Mouse (Mus musculus) lung, embryonic 15.5 days (tissue): Measurements from ENCODE around the gene Zfp37. TPM values are rescaled to one million over a fixed set of nuclear protein-coding genes. Genes with fewer than 3 reads are reported as not detected.
"Not testable (repeated sequence)": the region's sequence is repeated elsewhere in the genome, so short reads cannot be mapped to it uniquely, and the experiment has no call there.

ENCODE experiments used
- ATAC-seq: fragments of 200-750 bp; cut with Nextera tagmentation; 2 replicates; pipeline ENCODE4 v1.8.0; 2017; ENCODE audit warnings: moderate number of reproducible peaks, borderline replicate concordance; ENCODE audit not compliant: low FRiP score, low TSS enrichment; ENCODE audit errors: extremely low read depth
- H3K27ac ChIP-seq: fragments of 300-500 bp; sonication (generic); 2 replicates; pipeline ENCODE4 v1.5.1; 2015; ENCODE audit warnings: moderate library complexity, mild to moderate bottlenecking, inconsistent platforms
- H3K27me3 ChIP-seq: fragments of 300-500 bp; sonication (generic); 2 replicates; pipeline ENCODE4 v1.6.1; 2015; ENCODE audit warnings: inconsistent platforms
- H3K36me3 ChIP-seq: fragments of 300-500 bp; sonication (generic); 2 replicates; pipeline ENCODE4 v1.6.1; 2015; ENCODE audit warnings: inconsistent platforms
- H3K4me1 ChIP-seq: fragments of 300-500 bp; sonication (generic); 2 replicates; pipeline ENCODE4 v1.6.1; 2015; ENCODE audit warnings: inconsistent platforms
- H3K4me2 ChIP-seq: fragments of 300-500 bp; sonication (generic); 2 replicates; pipeline ENCODE4 v1.6.1; 2015; ENCODE audit warnings: inconsistent platforms, mild to moderate bottlenecking, moderate library complexity
- H3K4me3 ChIP-seq: fragments of 300-500 bp; sonication (generic); 2 replicates; pipeline ENCODE4 v1.5.1; 2015; ENCODE audit warnings: mild to moderate bottlenecking, inconsistent platforms
- H3K9ac ChIP-seq: fragments of 300-500 bp; sonication (generic); 2 replicates; pipeline ENCODE4 v1.6.1; 2015; ENCODE audit warnings: inconsistent platforms
- H3K9me3 ChIP-seq: fragments of 300-500 bp; sonication (generic); 2 replicates; pipeline ENCODE4 v1.6.1; 2016; ENCODE audit warnings: inconsistent platforms
- WGBS: fragments of 180-500 bp; shearing (Covaris S2); methylation state at CpG from one replicate; pipeline ENCODE4 v1.1.7; 2015; 5-methylcytosine and 5-hydroxymethylcytosine counted together
- polyA plus RNA-seq: library from polyadenylated mRNA; unstranded; fragments of >200 nt; fragmentation: Nextera tagmentation; extraction: Ambion mirVana; gene quantifications from 2 replicates; pipeline ENCODE4 v1.2.1, GENCODE M21; 2015

Gene Zfp37
- polyA plus RNA-seq, 1 experiment from 2014 or later, result 9.3 TPM

- peaks cover 19% of the 10 kb centered on the region for H3K4me1 ChIP-seq
- peaks cover 15% of the 10 kb centered on the region for H3K36me3 ChIP-seq
- H3K9me3 ChIP-seq, result no peaks in the 10 kb centered on the region
- H3K4me2 ChIP-seq, result peak overlapping the region; percentile 68
- ATAC-seq, result peak; percentile 96
- WGBS, result under 1% methylated on average over 45 of the region's 45 CpGs
- H3K27ac ChIP-seq, result peak overlapping the region; percentile 95
- no peaks in the 10 kb centered on the region for H3K27me3 ChIP-seq
- H3K9ac ChIP-seq, result peak overlapping the region; percentile 87
- peak overlapping the region; percentile 83 for H3K4me3 ChIP-seq
These were observed 22.8 kb downstream of the Zfp37 start for GRCm38 (mm10) chr4:62207851-62208695.

DNA sequence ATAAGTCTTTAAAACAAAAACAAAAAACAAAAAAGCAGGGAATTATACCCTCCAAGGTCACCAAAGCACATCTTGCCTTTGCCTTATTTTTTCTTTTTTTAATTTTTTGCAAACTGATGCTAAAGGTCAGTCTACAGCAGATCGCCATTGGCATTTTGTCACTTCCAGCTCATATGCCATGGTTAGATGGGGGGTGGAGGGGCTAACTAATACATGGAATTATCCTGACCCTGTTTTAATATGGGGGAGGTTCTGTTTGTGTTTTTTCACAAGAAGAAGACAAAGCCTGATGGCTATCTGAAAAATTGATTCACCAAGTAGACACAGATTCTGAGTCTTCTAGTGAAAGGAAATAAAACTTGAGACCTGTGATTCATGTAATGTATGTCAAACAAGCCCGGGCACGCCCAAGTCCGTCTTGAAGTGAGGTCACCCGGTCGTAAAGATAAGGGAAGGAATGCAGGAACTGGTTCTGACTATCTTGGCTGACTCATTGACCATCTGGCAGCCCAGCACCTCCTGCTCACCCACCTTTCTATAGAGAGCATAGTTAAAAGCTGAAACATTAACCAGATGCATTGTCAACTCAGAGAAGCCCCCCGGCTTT lies 30.8 kb downstream of the Zfp37 start:
- peaks cover 1% of the 10 kb centered on the region; the same call in 1 of the 2 replicates for H3K9me3 ChIP-seq
- no peaks in the 10 kb centered on the region for H3K4me1 ChIP-seq
- no peak overlapping the region for H3K4me2 ChIP-seq
- H3K27me3 ChIP-seq, result no peaks in the 10 kb centered on the region
- H3K9ac ChIP-seq, result no peak overlapping the region
- H3K36me3 ChIP-seq, result peaks cover 81% of the 10 kb centered on the region
- 69% methylated on average over 7 of the region's 7 CpGs for WGBS
- no peak overlapping the region for H3K4me3 ChIP-seq
- no peak overlapping the region for H3K27ac ChIP-seq
- no peak for ATAC-seq

GRCm38 (mm10) chr4:62188778-62189177 lies 42.1 kb downstream of the Zfp37 start:
- Histone ChIP-seq H3K36me3 (peaks cover 56% of the 10 kb centered on the region), H3K9me3 (peaks cover 37% of the 10 kb centered on the region), H3K27me3 (no peaks in the 10 kb centered on the region), H3K9ac (no peak overlapping the region), H3K27ac (no peak overlapping the region), H3K4me2 (no peak overlapping the region), H3K4me1 (no peaks in the 10 kb centered on the region), H3K4me3 (no peak overlapping the region)
- ATAC-seq, result no peak

DNA sequence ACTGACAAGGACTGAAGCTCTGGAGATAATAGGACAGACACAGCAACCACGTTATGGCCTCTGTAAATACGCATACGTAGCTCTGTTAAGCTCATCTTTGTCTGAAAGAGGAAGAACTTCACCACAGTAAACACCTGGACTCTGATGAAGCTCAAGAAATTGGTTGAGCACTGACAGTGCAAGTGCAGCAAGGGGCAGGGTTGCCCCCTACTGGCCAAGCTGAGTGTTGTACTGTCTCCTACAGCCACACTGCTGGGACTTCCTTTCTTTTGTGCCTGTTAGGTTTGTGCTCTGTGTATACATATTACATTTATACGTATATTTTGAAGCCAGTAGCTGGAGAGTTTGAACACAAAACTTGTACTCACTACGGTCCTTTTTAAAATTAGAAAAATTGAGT lies 53.6 kb downstream of the Zfp37 start:
- H3K4me1 ChIP-seq, result no peaks in the 10 kb centered on the region
- H3K36me3 ChIP-seq, result no peaks in the 10 kb centered on the region
- ATAC-seq, result no peak
- no peak overlapping the region for H3K9ac ChIP-seq
- no peaks in the 10 kb centered on the region for H3K27me3 ChIP-seq
- no peak overlapping the region for H3K4me2 ChIP-seq
- no peak overlapping the region for H3K27ac ChIP-seq
- WGBS, result 31% methylated on average over 5 of the region's 5 CpGs
- no peaks in the 10 kb centered on the region for H3K9me3 ChIP-seq
- no peak overlapping the region for H3K4me3 ChIP-seq

DNA sequence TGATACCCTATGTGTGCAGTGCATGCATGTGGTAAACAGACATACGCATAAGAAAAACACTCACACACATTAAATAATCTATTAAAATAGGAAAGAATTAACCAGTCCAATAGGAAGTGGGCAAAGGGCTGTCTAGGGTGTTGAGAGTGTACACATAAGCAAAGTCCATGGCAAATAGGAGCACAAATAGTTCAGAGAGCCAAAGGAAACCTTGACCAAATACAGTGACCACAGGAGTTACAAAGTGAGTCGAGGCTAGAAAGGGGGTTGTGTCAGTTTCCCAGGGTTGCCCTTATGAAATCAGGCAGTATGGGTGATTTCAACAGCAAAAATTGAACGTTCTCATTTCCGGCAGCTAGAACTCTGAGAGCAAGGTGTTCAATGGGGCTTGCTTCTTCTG lies 56.4 kb downstream of the Zfp37 start:
- H3K4me1 ChIP-seq, result no peaks in the 10 kb centered on the region
- H3K9ac ChIP-seq, result no peak overlapping the region
- H3K4me2 ChIP-seq, result no peak overlapping the region
- H3K36me3 ChIP-seq, result no peaks in the 10 kb centered on the region
- H3K27ac ChIP-seq, result no peak overlapping the region
- no peaks in the 10 kb centered on the region for H3K27me3 ChIP-seq
- WGBS, result 83% methylated on average over 4 of the region's 4 CpGs
- H3K9me3 ChIP-seq, result no peaks in the 10 kb centered on the region
- no peak for ATAC-seq
- H3K4me3 ChIP-seq, result no peak overlapping the region

DNA sequence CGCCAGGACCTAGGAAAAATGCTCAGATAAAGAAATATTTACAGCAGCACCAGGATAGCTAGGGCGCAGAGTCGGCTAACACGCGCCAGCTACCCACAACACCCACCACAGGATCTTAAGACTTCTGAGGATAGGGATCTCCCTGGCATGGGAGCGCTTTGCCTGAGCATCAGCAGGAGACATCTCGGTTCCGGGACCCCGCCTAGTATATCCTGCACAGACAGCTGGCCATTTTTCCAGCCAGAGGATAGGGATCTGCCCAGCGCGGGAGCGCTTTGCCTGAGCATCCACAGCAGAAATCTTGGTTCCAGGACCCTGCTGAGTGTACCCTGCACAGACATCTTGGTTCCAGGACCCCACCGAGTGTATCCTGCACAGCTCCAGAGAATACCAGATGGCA lies 63.2 kb downstream of the Zfp37 start:
- H3K9ac ChIP-seq, H3K27me3 ChIP-seq, H3K36me3 ChIP-seq, H3K4me2 ChIP-seq, H3K27ac ChIP-seq, H3K4me1 ChIP-seq, H3K4me3 ChIP-seq, H3K9me3 ChIP-seq, ATAC-seq: not testable (repeated sequence)
- WGBS, result 89% methylated on average over 13 of the region's 13 CpGs

- Histone ChIP-seq H3K4me3 (no peak overlapping the region), H3K27me3 (no peaks in the 10 kb centered on the region), H3K36me3 (no peaks in the 10 kb centered on the region), H3K27ac (no peak overlapping the region), H3K4me1 (no peaks in the 10 kb centered on the region), H3K4me2 (no peak overlapping the region), H3K9me3 (no peaks in the 10 kb centered on the region), H3K9ac (no peak overlapping the region)
- WGBS, result 58% methylated on average over 1 of the region's 1 CpGs
- ATAC-seq, result no peak
These were observed 72.4 kb downstream of the Zfp37 start for GRCm38 (mm10) chr4:62158401-62158800.

DNA sequence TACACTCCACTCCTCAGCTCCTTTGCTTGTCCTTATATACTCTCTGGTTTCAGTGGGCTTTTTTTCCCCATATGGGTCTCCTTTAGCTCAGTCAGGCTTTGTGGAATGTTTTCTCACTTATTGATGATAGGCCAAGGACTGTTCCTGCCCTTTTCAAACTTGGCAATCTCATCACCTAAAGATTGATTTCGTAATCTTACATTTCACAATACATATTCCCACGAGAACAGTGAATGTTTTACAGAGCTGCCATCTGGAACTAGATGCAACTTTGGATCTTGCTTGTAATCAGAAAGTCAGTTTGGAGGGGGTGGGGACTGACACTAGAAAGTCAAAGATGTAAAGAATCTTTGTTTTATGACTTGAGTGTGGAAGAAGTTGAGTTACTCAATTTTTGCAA lies 80.0 kb downstream of the Zfp37 start, which contains the start of gene Mup21:
Mup21 (minus strand) TSS at position 53 of the 400 bp plus-strand sequence.
- ATAC-seq, result no peak
- no peaks in the 10 kb centered on the region for H3K4me1 ChIP-seq
- no peaks in the 10 kb centered on the region for H3K9me3 ChIP-seq
- H3K4me3 ChIP-seq, result no peak within 1 kb of the TSS
- no peaks in the 10 kb centered on the region for H3K27me3 ChIP-seq
- H3K4me2 ChIP-seq, result no peak within 1 kb of the TSS
- WGBS, result 74% methylated on average over 2 of the region's 2 CpGs
- H3K9ac ChIP-seq, result no peak within 1 kb of the TSS
- no peak within 1 kb of the TSS for H3K27ac ChIP-seq
- H3K36me3 ChIP-seq, result no peaks in the 10 kb centered on the region

Other genes starting within 250 kb of the Zfp37 start
- gene Mup20, start 176.9 kb downstream of the Zfp37 start, polyA plus RNA-seq, result not detected in 2 replicates
- not detected in 2 replicates for gene Mup3, start 143.7 kb downstream of the Zfp37 start, polyA plus RNA-seq
- not detected in 2 replicates for gene Mup21, start 80.2 kb downstream of the Zfp37 start, polyA plus RNA-seq
- 18.1 and 22.4 TPM in 2 replicates for gene Slc31a2, start 31.5 kb upstream of the Zfp37 start, polyA plus RNA-seq
- 24.9 and 25.2 TPM in 2 replicates for gene Fkbp15, start 129.5 kb upstream of the Zfp37 start, polyA plus RNA-seq
- 48.3 and 51.7 TPM in 2 replicates for gene Slc31a1, start 129.7 kb upstream of the Zfp37 start, polyA plus RNA-seq
- 152 and 158 TPM in 2 replicates for gene Cdc26, start 177.6 kb upstream of the Zfp37 start, polyA plus RNA-seq
- gene Prpf4, start 177.8 kb upstream of the Zfp37 start, polyA plus RNA-seq, result 22.4 and 23.3 TPM in 2 replicates
- 0.14 TPM in 1 of 2 replicates, not detected in the other for gene Rnf183, start 204.2 kb upstream of the Zfp37 start, polyA plus RNA-seq
- gene Wdr31, start 239.8 kb upstream of the Zfp37 start, polyA plus RNA-seq, result 12.9 and 13.0 TPM in 2 replicates
- 36.7 and 44.0 TPM in 2 replicates for gene Bspry, start 249.0 kb upstream of the Zfp37 start, polyA plus RNA-seq